Mouse (Mus musculus) heart, embryonic 13.5 days (tissue): ENCODE results near the gene Zfp386. TPM values are rescaled to one million over a fixed set of nuclear protein-coding genes. Genes with fewer than 3 reads are reported as not detected.
"Not testable (repeated sequence)": the region's sequence is repeated elsewhere in the genome, so short reads cannot be mapped to it uniquely, and the experiment has no call there.

Experiments used
- ATAC-seq: fragments of 200-750 bp; cut with Nextera tagmentation; 2 replicates; pipeline ENCODE4 v1.8.0; 2017; ENCODE audit warnings: moderate TSS enrichment; ENCODE audit not compliant: insufficient number of reproducible peaks, low FRiP score, low TSS enrichment; ENCODE audit errors: extremely low read depth
- H3K27ac ChIP-seq: fragments of 300-500 bp; sonication (generic); replicated peaks from 2 replicates; pipeline ENCODE4 v1.5.1; 2015; ENCODE audit warnings: moderate library complexity, mild to moderate bottlenecking, inconsistent platforms
- H3K27me3 ChIP-seq: fragments of 300-500 bp; sonication (generic); replicated peaks from 2 replicates; pipeline ENCODE4 v1.6.1; 2015; ENCODE audit warnings: mild to moderate bottlenecking, inconsistent platforms
- H3K36me3 ChIP-seq: fragments of 300-500 bp; sonication (generic); 2 replicates; pipeline ENCODE4 v1.6.1; 2015; ENCODE audit warnings: mild to moderate bottlenecking, inconsistent platforms
- H3K4me1 ChIP-seq: fragments of 300-500 bp; sonication (generic); 2 replicates; pipeline ENCODE4 v1.6.1; 2015; ENCODE audit warnings: inconsistent platforms
- H3K4me2 ChIP-seq: fragments of 300-500 bp; sonication (generic); 2 replicates; pipeline ENCODE4 v1.6.1; 2015; ENCODE audit warnings: inconsistent platforms, mild to moderate bottlenecking, moderate library complexity
- H3K4me3 ChIP-seq: fragments of 300-500 bp; sonication (generic); 2 replicates; pipeline ENCODE4 v1.5.1; 2015; ENCODE audit warnings: moderate library complexity, mild to moderate bottlenecking, inconsistent platforms
- H3K9ac ChIP-seq: fragments of 300-500 bp; sonication (generic); 2 replicates; pipeline ENCODE4 v1.6.1; 2015; ENCODE audit warnings: inconsistent platforms, mild to moderate bottlenecking, moderate library complexity
- H3K9me3 ChIP-seq: fragments of 300-500 bp; sonication (generic); 2 replicates; pipeline ENCODE4 v1.6.1; 2016; ENCODE audit warnings: inconsistent platforms
- WGBS: fragments of 180-500 bp; shearing (Covaris S2); methylation state at CpG from one replicate; pipeline ENCODE4 v1.1.7; 2015; ENCODE audit warnings: mixed read lengths; 5-methylcytosine and 5-hydroxymethylcytosine counted together
- polyA plus RNA-seq: library from polyadenylated mRNA; unstranded; fragments of >200 nt; fragmentation: Nextera tagmentation; extraction: Ambion mirVana; gene quantifications from 2 replicates; pipeline ENCODE4 v1.2.1, GENCODE M21; 2015

The Zfp386 gene
- polyA plus RNA-seq = 26.2 and 27.2 TPM in 2 replicates

DNA sequence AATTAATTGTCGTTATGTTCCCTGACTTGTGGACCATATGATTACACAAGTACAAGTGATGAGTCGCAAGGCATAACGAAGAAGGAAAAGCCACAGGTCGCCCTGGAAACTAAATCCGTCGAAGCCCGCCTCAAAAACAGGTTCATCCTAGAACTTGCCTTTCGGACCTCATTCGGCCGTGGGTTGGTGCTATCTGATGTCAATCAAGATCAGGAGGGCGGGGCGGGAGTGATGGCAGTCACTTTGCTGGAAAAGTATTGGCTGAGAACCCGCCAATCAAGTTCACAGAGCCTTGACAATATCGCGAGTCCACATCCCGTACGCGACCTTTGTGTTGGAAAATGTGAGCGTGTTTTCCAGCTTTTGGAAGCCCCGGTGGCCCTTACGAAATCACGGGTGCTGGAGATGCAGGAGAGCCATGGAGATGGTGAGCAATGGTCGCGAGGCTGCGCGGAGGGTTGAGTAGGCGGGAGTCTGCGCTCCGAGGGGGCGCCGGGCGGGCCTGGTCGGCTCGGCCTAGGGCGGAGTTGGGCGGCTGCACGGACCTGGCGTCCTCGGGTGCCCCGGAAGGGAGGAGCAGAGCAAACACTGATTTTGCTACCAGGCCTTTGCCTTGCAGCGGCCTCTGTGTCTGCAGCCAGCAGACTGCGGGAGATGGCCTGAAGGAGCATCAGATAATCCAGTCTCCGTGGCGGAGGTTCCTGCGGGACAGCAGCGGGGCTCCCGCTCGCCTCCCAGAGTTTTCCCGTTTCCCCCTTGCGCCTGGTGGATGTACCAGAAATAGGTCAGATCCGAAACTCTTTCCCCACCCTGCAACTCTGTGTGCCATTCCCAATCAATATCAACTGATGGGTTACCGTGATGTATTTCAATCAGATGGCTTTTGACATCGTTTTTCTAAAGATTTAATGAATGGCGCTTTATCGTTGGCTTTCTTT, at the start of gene Zfp386:
Gene Zfp386 (plus strand): TSS at position 285 of the 938 bp plus-strand sequence.
- H3K9ac ChIP-seq = peak within 1 kb of the TSS; percentile 93
- peak within 1 kb of the TSS; percentile 95 for H3K27ac ChIP-seq
- peaks cover 18% of the 10 kb centered on the region; the same call in 1 of the 2 replicates for H3K36me3 ChIP-seq
- peak within 1 kb of the TSS; percentile 74 for H3K4me2 ChIP-seq
- H3K27me3 ChIP-seq = no peaks in the 10 kb centered on the region
- ATAC-seq = peak; percentile 97
- peaks cover 17% of the 10 kb centered on the region for H3K4me1 ChIP-seq
- H3K4me3 ChIP-seq = peak within 1 kb of the TSS; percentile 79
- no peaks in the 10 kb centered on the region for H3K9me3 ChIP-seq
- WGBS = 2% methylated on average over 55 of the region's 55 CpGs

DNA sequence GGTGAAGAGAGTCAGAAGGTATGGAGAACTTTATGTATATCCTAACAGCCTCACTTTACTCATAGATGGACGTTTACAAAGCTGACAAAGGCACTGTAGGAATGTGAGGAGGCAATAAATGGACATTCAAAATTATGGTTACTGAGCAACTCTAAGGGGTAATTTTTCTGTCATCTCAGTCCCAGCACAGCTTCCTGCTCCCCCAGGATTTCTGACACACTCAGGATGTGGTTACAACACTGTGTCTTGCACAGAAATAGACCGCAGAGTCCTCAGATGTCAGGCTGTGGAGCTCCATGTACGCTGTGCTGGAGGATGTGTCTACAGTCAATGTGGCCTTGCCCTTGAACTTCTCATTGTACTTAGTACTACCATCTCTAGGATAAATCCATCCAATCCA, 47.7 kb upstream of the Zfp386 start:
- not testable (repeated sequence) for H3K4me2 ChIP-seq, H3K36me3 ChIP-seq, H3K4me3 ChIP-seq, ATAC-seq, H3K27ac ChIP-seq, H3K27me3 ChIP-seq, H3K9me3 ChIP-seq, H3K9ac ChIP-seq, H3K4me1 ChIP-seq
- WGBS = 73% methylated on average over 3 of the region's 3 CpGs

DNA sequence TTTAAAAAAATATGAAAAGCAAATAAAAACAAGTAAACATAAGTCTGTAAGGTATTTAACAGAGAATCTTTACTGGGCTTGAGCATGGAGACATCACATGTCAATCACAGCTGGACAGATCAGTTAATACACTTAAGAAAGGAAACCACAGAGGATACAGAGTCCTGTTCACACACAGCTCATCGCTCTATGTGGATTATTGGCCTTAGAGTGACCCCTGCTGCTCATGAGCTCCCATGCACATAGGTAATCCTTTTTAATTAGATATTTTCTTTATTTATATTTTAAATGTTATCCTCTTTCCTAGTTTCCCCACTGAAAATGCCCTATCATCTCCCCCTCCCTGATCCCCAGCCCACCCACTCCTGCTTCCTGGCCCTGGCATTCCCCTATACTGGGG, 44.6 kb upstream of the Zfp386 start:
- ATAC-seq, H3K27ac ChIP-seq, H3K4me3 ChIP-seq, H3K9ac ChIP-seq, H3K4me2 ChIP-seq, H3K27me3 ChIP-seq, H3K4me1 ChIP-seq, H3K36me3 ChIP-seq: not testable (repeated sequence)
- WGBS = 79% methylated on average over 1 of the region's 1 CpGs
- H3K9me3 ChIP-seq = peaks cover 11% of the 10 kb centered on the region

DNA sequence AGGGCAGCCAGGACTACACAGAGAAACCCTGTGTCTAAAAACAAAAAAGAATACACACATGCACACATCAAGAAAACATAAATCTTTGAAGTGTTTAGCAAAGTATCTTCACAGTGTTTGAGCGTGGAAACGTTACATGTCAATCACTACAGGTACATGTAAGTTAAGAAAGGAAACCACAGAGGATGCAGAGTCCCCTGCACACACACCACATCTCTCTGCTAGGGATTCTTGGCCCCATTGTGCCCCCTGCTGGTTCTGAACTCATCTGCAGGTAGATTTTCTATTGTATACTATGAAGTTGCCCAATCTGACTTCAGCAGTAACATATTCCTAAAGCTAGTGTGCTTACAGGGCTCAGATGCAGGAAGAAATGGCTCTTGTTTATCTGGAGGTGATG, 36.7 kb upstream of the Zfp386 start:
- Histone ChIP-seq H3K9ac (no peak overlapping the region), H3K27me3 (no peaks in the 10 kb centered on the region), H3K9me3 (no peaks in the 10 kb centered on the region), H3K27ac (no peak overlapping the region), H3K4me3 (no peak overlapping the region), H3K4me1 (no peaks in the 10 kb centered on the region), H3K4me2 (no peak overlapping the region), H3K36me3 (no peaks in the 10 kb centered on the region)
- WGBS = 72% methylated on average over 2 of the region's 2 CpGs
- ATAC-seq = no peak

DNA sequence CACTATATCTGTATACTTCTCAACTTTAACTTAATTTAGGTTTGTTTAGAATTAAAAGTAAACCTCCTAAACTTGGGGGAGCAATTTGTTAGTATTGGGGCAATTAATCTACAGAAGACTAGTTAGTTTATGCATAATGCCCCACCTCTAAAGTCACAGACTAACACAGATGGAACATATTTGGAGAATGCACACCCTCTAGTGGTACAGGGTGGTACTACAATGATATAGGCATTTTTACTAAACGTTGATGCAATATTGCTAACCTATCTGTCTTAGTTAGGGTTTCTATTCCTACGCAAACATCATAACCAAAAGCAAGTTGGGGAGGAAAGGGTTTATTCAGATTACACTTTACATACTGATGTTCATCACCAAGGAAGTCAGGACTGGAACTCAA, 19.4 kb upstream of the Zfp386 start:
- no peaks in the 10 kb centered on the region for H3K27me3 ChIP-seq
- 43% methylated on average over 2 of the region's 2 CpGs for WGBS
- no peak overlapping the region for H3K9ac ChIP-seq
- no peak overlapping the region for H3K27ac ChIP-seq
- H3K4me3 ChIP-seq = no peak overlapping the region
- H3K36me3 ChIP-seq = no peaks in the 10 kb centered on the region
- no peaks in the 10 kb centered on the region for H3K4me1 ChIP-seq
- H3K4me2 ChIP-seq = no peak overlapping the region
- no peak for ATAC-seq
- peaks cover 3% of the 10 kb centered on the region; the same call in 1 of the 2 replicates for H3K9me3 ChIP-seq

DNA sequence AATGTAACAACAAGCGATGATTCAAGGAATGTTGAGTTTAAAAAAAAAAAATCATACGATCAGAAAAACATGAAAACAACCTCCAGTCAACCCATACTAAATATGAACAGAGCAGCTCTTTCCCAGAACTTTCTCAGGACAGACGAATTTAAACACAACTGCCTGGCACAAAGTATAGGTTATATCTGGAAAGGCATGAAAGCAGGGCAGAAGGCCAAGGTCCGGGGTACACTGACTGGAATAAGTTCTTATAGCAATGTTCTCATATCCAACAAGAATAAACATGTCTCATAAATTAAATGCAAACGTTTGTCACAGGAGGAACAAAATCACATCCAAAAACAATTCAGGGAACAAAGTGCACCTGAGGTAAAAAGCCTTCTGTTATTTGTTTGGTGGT, 12.2 kb upstream of the Zfp386 start:
- WGBS = 55% methylated on average over 5 of the region's 5 CpGs

DNA sequence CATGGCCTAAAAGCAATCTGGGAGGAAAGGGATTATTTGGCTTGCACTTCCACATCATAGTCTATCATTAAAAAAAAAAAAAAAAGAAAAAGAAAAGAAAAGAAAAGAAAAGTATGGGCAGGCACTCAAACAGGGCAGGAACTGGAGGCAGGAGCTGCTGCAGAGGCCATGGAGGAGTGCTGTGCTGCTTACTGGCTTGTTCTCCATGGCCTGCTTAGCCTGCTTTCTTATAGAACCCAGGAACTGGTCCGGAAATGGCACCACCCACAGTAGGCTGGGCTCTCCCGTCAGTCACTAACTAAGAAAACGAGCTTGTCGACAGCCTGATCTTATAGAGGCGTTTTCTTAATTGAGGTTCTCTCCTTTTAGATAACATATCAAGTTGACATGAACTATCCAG, 2.7 kb upstream of the Zfp386 start:
- no peak overlapping the region for H3K4me2 ChIP-seq
- peaks cover 17% of the 10 kb centered on the region for H3K4me1 ChIP-seq
- no peak for ATAC-seq
- no peak overlapping the region for H3K27ac ChIP-seq
- WGBS = 60% methylated on average over 5 of the region's 5 CpGs
- no peak overlapping the region for H3K4me3 ChIP-seq
- H3K9me3 ChIP-seq = no peaks in the 10 kb centered on the region
- no peaks in the 10 kb centered on the region for H3K27me3 ChIP-seq
- no peak overlapping the region for H3K9ac ChIP-seq
- no peaks in the 10 kb centered on the region for H3K36me3 ChIP-seq

More for the DNA sequence above, 12.2 kb upstream of the Zfp386 start:
- Histone ChIP-seq H3K27me3 (no peaks in the 10 kb centered on the region), H3K4me1 (no peaks in the 10 kb centered on the region), H3K4me3 (no peak overlapping the region), H3K36me3 (no peaks in the 10 kb centered on the region), H3K4me2 (no peak overlapping the region), H3K27ac (no peak overlapping the region), H3K9me3 (peaks cover 3% of the 10 kb centered on the region; the same call in 1 of the 2 replicates), H3K9ac (no peak overlapping the region)
- no peak for ATAC-seq

DNA sequence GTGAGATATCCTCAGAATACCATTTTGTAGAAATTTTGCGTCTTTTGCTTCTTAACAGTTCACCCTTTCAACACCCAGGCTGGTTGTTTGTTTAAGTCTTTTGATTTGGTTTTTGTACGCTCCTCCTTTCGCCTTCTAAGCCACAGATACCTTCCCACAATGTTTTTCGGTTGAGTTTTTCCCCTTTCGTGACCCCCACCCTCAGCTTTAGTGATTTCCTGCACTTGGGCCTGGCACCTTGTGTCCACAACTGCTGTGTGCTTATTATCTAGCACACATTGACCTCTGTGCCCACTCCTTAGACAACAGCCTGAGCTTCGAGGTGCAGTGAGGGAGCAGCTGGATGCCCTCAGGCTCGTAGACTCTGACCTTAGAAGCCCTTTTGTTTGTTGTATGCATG, 1.2 kb downstream of the Zfp386 start:
- H3K27me3 ChIP-seq = no peaks in the 10 kb centered on the region
- peaks cover 20% of the 10 kb centered on the region; the same call in 1 of the 2 replicates for H3K36me3 ChIP-seq
- WGBS = 56% methylated on average over 7 of the region's 7 CpGs
- H3K4me1 ChIP-seq = peaks cover 17% of the 10 kb centered on the region
- no peak overlapping the region for H3K27ac ChIP-seq
- peak overlapping the region; percentile 74 for H3K4me2 ChIP-seq
- no peak for ATAC-seq
- H3K4me3 ChIP-seq = peak overlapping the region; percentile 79
- no peaks in the 10 kb centered on the region for H3K9me3 ChIP-seq
- peak overlapping the region; percentile 93 for H3K9ac ChIP-seq

DNA sequence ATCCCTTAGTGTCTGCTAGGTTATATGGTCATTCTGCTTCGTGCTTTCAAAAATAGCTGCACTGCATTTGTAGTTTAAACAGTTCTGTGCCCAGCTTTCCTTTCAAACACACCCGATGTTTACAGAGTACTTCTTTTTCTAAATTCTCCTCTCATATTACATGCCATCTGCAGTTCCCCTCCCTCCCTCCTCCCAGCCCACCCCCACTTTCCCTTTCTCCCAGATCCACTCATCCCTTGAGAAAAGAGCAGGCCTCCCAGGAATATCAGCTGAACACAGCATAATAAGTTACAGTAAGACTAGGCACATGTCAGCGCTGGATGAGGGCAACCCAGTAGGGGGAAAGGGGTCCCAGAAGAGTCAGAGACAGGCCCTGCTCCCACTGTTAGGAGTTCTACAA, 1.7 kb downstream of the Zfp386 start:
- WGBS = 82% methylated on average over 3 of the region's 3 CpGs
- H3K9ac ChIP-seq = peak overlapping the region; percentile 93; the same call in 1 of the 2 replicates

DNA sequence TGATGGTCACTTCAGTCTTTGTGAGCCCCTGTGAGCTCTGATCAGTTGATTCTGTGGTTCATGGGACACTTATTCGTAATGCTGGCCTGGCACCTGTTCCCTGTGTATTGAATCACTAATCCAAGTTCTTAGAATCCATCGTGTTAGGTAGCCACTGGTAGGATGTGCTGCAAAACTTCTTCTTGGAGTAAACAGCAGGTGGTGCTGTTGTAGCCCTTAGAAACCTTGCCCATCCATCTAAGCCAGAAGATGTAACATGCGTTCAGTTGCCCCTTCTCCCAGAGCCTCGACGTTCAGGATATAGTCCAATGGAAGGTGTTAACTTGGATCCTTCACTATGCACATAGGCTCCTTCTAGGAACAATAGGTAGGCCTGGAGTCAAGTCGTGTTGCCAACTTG, 2.2 kb downstream of the Zfp386 start:
- 81% methylated on average over 6 of the region's 6 CpGs for WGBS
- Histone ChIP-seq H3K4me3 (no peak overlapping the region), H3K9me3 (no peaks in the 10 kb centered on the region), H3K4me2 (no peak overlapping the region), H3K9ac (no peak overlapping the region), H3K36me3 (peaks cover 28% of the 10 kb centered on the region), H3K27ac (no peak overlapping the region), H3K27me3 (no peaks in the 10 kb centered on the region), H3K4me1 (peaks cover 17% of the 10 kb centered on the region)
- ATAC-seq = no peak

More for the DNA sequence above, 1.7 kb downstream of the Zfp386 start:
- H3K36me3 ChIP-seq = peaks cover 23% of the 10 kb centered on the region
- no peaks in the 10 kb centered on the region for H3K27me3 ChIP-seq
- H3K4me3 ChIP-seq = no peak overlapping the region
- H3K9me3 ChIP-seq = no peaks in the 10 kb centered on the region
- no peak for ATAC-seq
- peak overlapping the region; percentile 74 for H3K4me2 ChIP-seq
- peaks cover 17% of the 10 kb centered on the region for H3K4me1 ChIP-seq
- H3K27ac ChIP-seq = no peak overlapping the region

DNA sequence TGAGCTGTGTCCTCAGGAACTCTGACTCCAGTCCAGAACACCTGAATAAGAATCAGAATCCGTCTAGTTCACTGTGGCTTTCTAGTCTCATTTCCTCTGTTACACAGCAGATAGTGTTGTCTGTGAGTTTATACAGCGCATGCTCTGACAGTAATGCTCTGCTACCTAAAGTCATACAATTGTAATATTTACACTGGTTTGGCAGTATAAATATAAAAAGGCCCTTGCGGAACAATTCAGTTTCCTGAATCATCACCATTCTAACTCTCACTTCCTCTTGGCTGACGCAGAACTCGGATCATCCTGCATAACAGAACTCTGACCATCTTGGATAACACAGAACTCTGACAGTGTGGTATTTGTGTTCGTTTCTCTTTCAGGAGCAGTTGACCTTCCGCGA, 6.8 kb downstream of the Zfp386 start:
- Histone ChIP-seq H3K9ac (no peak overlapping the region), H3K4me1 (peaks cover 3% of the 10 kb centered on the region), H3K27me3 (no peaks in the 10 kb centered on the region), H3K9me3 (peaks cover 12% of the 10 kb centered on the region), H3K27ac (no peak overlapping the region), H3K36me3 (peaks cover 68% of the 10 kb centered on the region), H3K4me3 (no peak overlapping the region), H3K4me2 (no peak overlapping the region)
- ATAC-seq = no peak
- 85% methylated on average over 8 of the region's 8 CpGs for WGBS

DNA sequence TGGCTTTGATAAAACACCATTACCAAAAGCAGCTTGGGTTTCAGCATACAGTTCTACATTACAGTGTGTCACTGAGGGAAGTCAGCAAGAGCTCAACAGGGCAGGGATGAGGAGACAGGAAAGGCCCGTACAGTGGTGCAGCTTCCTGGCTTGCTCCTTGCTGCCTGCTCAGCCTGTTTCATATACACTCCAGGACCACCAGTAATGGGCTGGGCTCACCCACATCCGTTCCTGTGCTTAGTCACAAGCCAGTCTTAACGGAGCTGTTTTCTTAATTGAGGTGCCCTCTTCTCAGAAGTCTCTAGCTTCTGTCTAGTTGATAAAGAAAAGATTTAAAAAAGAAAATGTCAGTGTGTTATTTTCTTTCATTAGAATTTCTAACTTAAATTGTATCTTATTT, 8.6 kb downstream of the Zfp386 start:
- peaks cover 73% of the 10 kb centered on the region for H3K36me3 ChIP-seq
- H3K9ac ChIP-seq = no peak overlapping the region
- H3K4me1 ChIP-seq = no peaks in the 10 kb centered on the region
- 84% methylated on average over 3 of the region's 3 CpGs for WGBS
- no peaks in the 10 kb centered on the region for H3K27me3 ChIP-seq
- H3K4me3 ChIP-seq = no peak overlapping the region
- H3K9me3 ChIP-seq = peaks cover 29% of the 10 kb centered on the region
- H3K4me2 ChIP-seq = no peak overlapping the region
- ATAC-seq = no peak
- H3K27ac ChIP-seq = no peak overlapping the region
